Mouse (Mus musculus) ZHBTc4 (cell line): ENCODE results near the gene Sept5.

ENCODE experiments used
- DNase-seq: peaks from one replicate; pipeline ENCODE4 v3.0.0-alpha.2; 2011; ENCODE audit warnings: low read depth, low spot score

The Sept5 gene

GRCm38 (mm10) chr16:18617370-18618065, 12.2 kb downstream of the Sept5 start:
- DNase-seq, result peak; percentile 92

- DNase-seq, result no peak
Observed at GRCm38 (mm10) chr16:18613301-18613700, 16.5 kb downstream of the Sept5 start.

- no peak for DNase-seq
Observed at GRCm38 (mm10) chr16:18611752-18612151, 18.0 kb downstream of the Sept5 start.

GRCm38 (mm10) chr16:18609099-18609498, 20.7 kb downstream of the Sept5 start:
- DNase-seq, result no peak

GRCm38 (mm10) chr16:18608226-18608625, 21.5 kb downstream of the Sept5 start:
- DNase-seq, result peak; percentile 72

GRCm38 (mm10) chr16:18605705-18606104, 24.0 kb downstream of the Sept5 start:
- DNase-seq, result no peak

- DNase-seq, result no peak
Observed at GRCm38 (mm10) chr16:18604267-18604701, 25.5 kb downstream of the Sept5 start.

- no peak for DNase-seq
Observed at GRCm38 (mm10) chr16:18601447-18601846, 28.3 kb downstream of the Sept5 start.

GRCm38 (mm10) chr16:18598006-18598405, 31.7 kb downstream of the Sept5 start:
- DNase-seq, result no peak

- DNase-seq, result no peak
Observed at GRCm38 (mm10) chr16:18596255-18596654, 33.5 kb downstream of the Sept5 start.

- no peak for DNase-seq
Observed at GRCm38 (mm10) chr16:18593930-18594329, 35.8 kb downstream of the Sept5 start.

- peak; percentile 93 for DNase-seq
Observed at GRCm38 (mm10) chr16:18591047-18592018, 38.4 kb downstream of the Sept5 start.

GRCm38 (mm10) chr16:18589804-18590790, 39.7 kb downstream of the Sept5 start, which contains the start of gene Tbx1:
Tbx1 (minus strand) TSS chr16:18590671.
- peak; percentile 79 for DNase-seq

GRCm38 (mm10) chr16:18589080-18589621, 40.6 kb downstream of the Sept5 start:
- peak; percentile 33 for DNase-seq

- no peak for DNase-seq
Observed at GRCm38 (mm10) chr16:18588738-18589055, 41.1 kb downstream of the Sept5 start.

- peak; percentile 67 for DNase-seq
Observed at GRCm38 (mm10) chr16:18587847-18588737, 41.7 kb downstream of the Sept5 start.

- DNase-seq, result peak; percentile 51
Observed at GRCm38 (mm10) chr16:18586906-18587546, 42.7 kb downstream of the Sept5 start.

GRCm38 (mm10) chr16:18586076-18586905, 43.5 kb downstream of the Sept5 start:
- DNase-seq, result peak; percentile 62

- DNase-seq, result peak; percentile 65
Observed at GRCm38 (mm10) chr16:18585676-18586075, 44.1 kb downstream of the Sept5 start.
